ENCODE assay signal across 18 mouse cellular contexts in the genomic region with DNA sequence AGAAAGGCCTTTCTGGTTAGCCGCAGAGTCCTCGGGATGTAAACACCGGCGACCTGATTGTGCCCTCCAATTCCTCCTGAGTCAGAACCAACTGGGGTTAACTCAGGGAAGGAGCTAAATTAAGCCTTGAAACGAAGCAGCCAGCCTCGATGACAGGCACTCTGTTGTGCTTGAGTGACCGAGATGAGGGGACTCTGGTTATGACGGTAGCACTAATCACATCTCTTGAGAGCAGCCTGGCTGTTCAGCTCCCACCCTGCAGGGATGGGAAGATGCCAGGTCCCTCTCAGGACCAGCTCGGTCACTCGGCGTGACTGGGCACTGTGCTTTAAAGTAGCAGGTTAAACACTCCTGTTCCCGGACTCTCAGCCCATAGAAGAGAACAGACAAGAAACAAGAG. TPM values are rescaled to one million over a fixed set of nuclear protein-coding genes. Genes with fewer than 3 reads are reported as not detected.
DNase-seq lines count a peak whose midpoint lies in the region; ATAC-seq and TF ChIP-seq lines count a peak whose summit lies in the region.
"Had no signal": no experiment of that assay in that cellular context is flagged by ENCODE, and none has a peak within 500 bp of the region (broad histone marks: within the 10 kb centered on the region; RNA-seq: fewer than 3 reads in every experiment).

No protein-coding gene starts in this region.

- no peak for TF ChIP-seq POLR2A in cerebellum, adult 2 months (IDR thresholded peaks at IDR 0.05; ENCODE audit: borderline replicate concordance, insufficient read depth, low read length)

- H3K9ac ChIP-seq in heart, embryonic 15.5 days, result no peak overlapping the region
- H3K9ac ChIP-seq in forebrain, postnatal 0 days, result no peak overlapping the region
- H3K9ac ChIP-seq: embryonic facial prominence, embryonic 13.5 days; liver, postnatal 0 days; neural tube, embryonic 13.5 days had no signal

- no peak overlapping the region for H3K4me2 ChIP-seq in heart, embryonic 15.5 days
- H3K4me2 ChIP-seq in forebrain, postnatal 0 days (ENCODE audit: low read depth), result no peak overlapping the region
- H3K4me2 ChIP-seq: embryonic facial prominence, embryonic 13.5 days; neural tube, embryonic 13.5 days had no signal

- WGBS in cerebellum, adult 2 months, result 11% methylated on average over 12 of the region's 12 CpGs
- WGBS in heart, embryonic 15.5 days, result 24% methylated on average over 12 of the region's 12 CpGs
- WGBS in forebrain, postnatal 0 days, result 71% methylated on average over 12 of the region's 12 CpGs

- H3K9me3 ChIP-seq in heart, embryonic 15.5 days (replicated peaks), result no peaks in the 10 kb centered on the region
- H3K9me3 ChIP-seq in forebrain, postnatal 0 days (ENCODE audit: low read length), result no peaks in the 10 kb centered on the region
- H3K9me3 ChIP-seq: embryonic facial prominence, embryonic 13.5 days; midbrain, embryonic 10.5 days; neural tube, embryonic 13.5 days had no signal

- H3K4me1 ChIP-seq in cerebellum, adult 2 months (ENCODE audit: control insufficient read depth, insufficient read depth, low read length), result peaks cover 17% of the 10 kb centered on the region
- H3K4me1 ChIP-seq in heart, embryonic 15.5 days (replicated peaks), result peaks cover 11% of the 10 kb centered on the region
- no peaks in the 10 kb centered on the region for H3K4me1 ChIP-seq in forebrain, postnatal 0 days (ENCODE audit: insufficient read depth)
- H3K4me1 ChIP-seq: embryonic facial prominence, embryonic 13.5 days had no signal

- peak; percentile 71; the same call in 1 of the 2 replicates for ATAC-seq in heart, embryonic 15.5 days (replicated peaks; ENCODE audit: insufficient number of reproducible peaks, insufficient read depth, low FRiP score, low read depth)
- ATAC-seq in forebrain, postnatal 0 days, result no peak
- ATAC-seq: liver, postnatal 0 days had no signal

- no peak for TF ChIP-seq CTCF in cerebellum, adult 2 months (IDR thresholded peaks at IDR 0.05; ENCODE audit: borderline replicate concordance, insufficient read depth, low read depth, low read length)
- TF ChIP-seq CTCF in forebrain, postnatal 0 days (IDR thresholded peaks at IDR 0.05; ENCODE audit: low read depth), result no peak

- H3K27ac ChIP-seq in cerebellum, adult 2 months (ENCODE audit: insufficient read depth, low read length), result no peak overlapping the region
- no peak overlapping the region for H3K27ac ChIP-seq in heart, embryonic 15.5 days
- no peak overlapping the region for H3K27ac ChIP-seq in forebrain, postnatal 0 days (ENCODE audit: low read depth, low read length)
- H3K27ac ChIP-seq: embryonic facial prominence, embryonic 13.5 days; midbrain, embryonic 10.5 days; neural tube, embryonic 13.5 days had no signal

- H3K36me3 ChIP-seq in heart, embryonic 15.5 days, result no peaks in the 10 kb centered on the region
- H3K36me3 ChIP-seq in forebrain, postnatal 0 days (ENCODE audit: insufficient read depth), result no peaks in the 10 kb centered on the region
- H3K36me3 ChIP-seq: embryonic facial prominence, embryonic 13.5 days; G1E; midbrain, embryonic 10.5 days; neural tube, embryonic 13.5 days had no signal

- no peaks in the 10 kb centered on the region for H3K27me3 ChIP-seq in cerebellum, adult 2 months (ENCODE audit: control insufficient read depth, insufficient read depth, low read length)
- peaks cover 97% of the 10 kb centered on the region for H3K27me3 ChIP-seq in heart, embryonic 15.5 days
- no peaks in the 10 kb centered on the region for H3K27me3 ChIP-seq in forebrain, postnatal 0 days (ENCODE audit: insufficient read depth, low read length)
- H3K27me3 ChIP-seq: embryonic facial prominence, embryonic 13.5 days; neural tube, embryonic 13.5 days had no signal

- peak overlapping the region; percentile 28 for H3K4me3 ChIP-seq in cerebellum, adult 2 months (replicated peaks; ENCODE audit: insufficient read depth, low read depth, low read length)
- H3K4me3 ChIP-seq in heart, embryonic 15.5 days, result no peak overlapping the region
- no peak overlapping the region for H3K4me3 ChIP-seq in forebrain, postnatal 0 days (ENCODE audit: low read depth, low read length)
- H3K4me3 ChIP-seq: embryonic facial prominence, embryonic 13.5 days; midbrain, embryonic 10.5 days; neural tube, embryonic 13.5 days had no signal

- DNase-seq in brain, adult 2 months (ENCODE audit: low read depth, low spot score), result peak; percentile 42
- DNase-seq in cerebellum, adult 2 months, result peak; percentile 61 to 66
- peak; percentile 29 to 66 for DNase-seq in heart, adult 18-20 months
- DNase-seq in right cerebral cortex, postnatal 25 days, result no peak
- no peak for DNase-seq in thymus, postnatal 14 days
- no peak for DNase-seq in forebrain, postnatal 0 days
- no peak for DNase-seq in urinary bladder, postnatal 25 days (ENCODE audit: low spot score)
- DNase-seq: gastrocnemius, postnatal 10 days; kidney, adult 2 months; kidney, postnatal 4 days; liver; liver, postnatal 0 days had no signal

RNA-seq across cellular contexts. Expression of a gene that starts 43.3 kb away (rescaled TPM):
- polyA plus RNA-seq in cerebellum, adult 2 months (2012; rRNA removed), result 29.6 and 32.4 TPM in 2 replicates
- not detected for total RNA-seq in heart, adult 18-20 months (2021)
- polyA plus RNA-seq in heart, embryonic 15.5 days (2015; fragmentation: Nextera tagmentation; extraction: Ambion mirVana), result 0.10 TPM in 1 of 2 replicates, not detected in the other
- total RNA-seq in forebrain, postnatal 0 days (2014; rRNA removed), result 16.6 and 16.9 TPM in 2 replicates
- polyA plus RNA-seq in forebrain, postnatal 0 days (2015; fragmentation: Nextera tagmentation; extraction: Ambion mirVana), result 6.7 and 12.0 TPM in 2 replicates
- total RNA-seq: gastrocnemius, postnatal 10 days; hematopoietic stem cell, adult 5-6 weeks had no signal
- polyA plus RNA-seq: G1E; kidney, adult 2 months; liver, postnatal 0 days had no signal

Comparison
In these comparisons a context has a peak if more than half of its experiments do, and no peak if none do; other contexts are left out.
1. DNase-seq: peak in brain, adult 2 months (single experiment), cerebellum, adult 2 months (2 of 2) and heart, adult 18-20 months (2 of 2); none in right cerebral cortex, postnatal 25 days (single experiment), thymus, postnatal 14 days (single experiment), forebrain, postnatal 0 days (single experiment) and urinary bladder, postnatal 25 days (single experiment).